In genomic region chr8:116947589-116947988, GRCm38 (mm10) we compare ENCODE assay signal across 13 mouse cellular contexts. TPM values are rescaled to one million over a fixed set of nuclear protein-coding genes. Genes with fewer than 3 reads are reported as not detected.
DNase-seq lines count a peak whose midpoint lies in the region; ATAC-seq and TF ChIP-seq lines count a peak whose summit lies in the region.
"Had no signal": no experiment of that assay in that cellular context is flagged by ENCODE, and none has a peak within 500 bp of the region (broad histone marks: within the 10 kb centered on the region; RNA-seq: fewer than 3 reads in every experiment).

No protein-coding gene starts in this region.

- H3K27me3 ChIP-seq in intestine, embryonic 16.5 days (replicated peaks; ENCODE audit: control insufficient read depth, insufficient read depth, low read length), result no peaks in the 10 kb centered on the region
- no peaks in the 10 kb centered on the region for H3K27me3 ChIP-seq in intestine, postnatal 0 days (replicated peaks; ENCODE audit: control insufficient read depth, insufficient read depth, low read length)
- H3K27me3 ChIP-seq in CH12.LX (replicated peaks) (no peaks in the 10 kb centered on the region), G1E (ENCODE audit: insufficient read depth, low read length) (no peaks in the 10 kb centered on the region)
- no peaks in the 10 kb centered on the region for H3K27me3 ChIP-seq in liver, embryonic 12.5 days (replicated peaks)
- no peaks in the 10 kb centered on the region for H3K27me3 ChIP-seq in stomach, postnatal 0 days (ENCODE audit: control insufficient read depth, insufficient read depth, low read length)
- no peaks in the 10 kb centered on the region for H3K27me3 ChIP-seq in intestine, embryonic 15.5 days (replicated peaks)
- H3K27me3 ChIP-seq: embryonic facial prominence, embryonic 12.5 days; midbrain, embryonic 12.5 days had no signal

- H3K79me2 ChIP-seq in CH12.LX (replicated peaks; ENCODE audit: control insufficient read depth, extremely low read depth, insufficient read depth, poor library complexity, severe bottlenecking), result peaks cover 51% of the 10 kb centered on the region

- WGBS in intestine, embryonic 16.5 days, result 73% methylated on average over 7 of the region's 7 CpGs
- 56% methylated on average over 7 of the region's 7 CpGs for WGBS in intestine, postnatal 0 days
- 30% methylated on average over 7 of the region's 7 CpGs for WGBS in liver, embryonic 12.5 days (ENCODE audit: insufficient replicate concordance)
- WGBS in stomach, postnatal 0 days, result 79% methylated on average over 7 of the region's 7 CpGs
- 71% methylated on average over 7 of the region's 7 CpGs for WGBS in intestine, embryonic 15.5 days

- dilution Hi-C loops in CH12.LX (cut with MboI; ENCODE audit: extremely low pct_ligation_motif_present, extremely low pct_unique_long_range_greater_than_20kb, low sequenced_read_pairs), result no loop called here

- no peak for TF ChIP-seq CTCF in intestine, postnatal 0 days (IDR thresholded peaks at IDR 0.05; ENCODE audit: low read depth)
- TF ChIP-seq CTCF in CH12.LX (conservative IDR thresholded peaks at IDR 0.05 in 1 of 2, IDR thresholded peaks at IDR 0.05 in 1 of 2; ENCODE audit: low read depth in 2 of 2, low read length in 2 of 2) (no peak), G1E (IDR thresholded peaks at IDR 0.05; ENCODE audit: low read depth, low read length) (no peak)
- TF ChIP-seq CTCF in stomach, postnatal 0 days (IDR thresholded peaks at IDR 0.05; ENCODE audit: low read depth), result no peak

- 0 out of 2 replicates have a peak, but pooled peaks have one; percentile 14 for ATAC-seq in intestine, embryonic 16.5 days
- ATAC-seq in intestine, postnatal 0 days, result no peak
- ATAC-seq in G1E (ENCODE audit: extremely low read depth, insufficient number of reproducible peaks, low FRiP score, poor library complexity, severe bottlenecking), result peak; percentile 43
- no peak for ATAC-seq in liver, embryonic 12.5 days
- ATAC-seq in stomach, postnatal 0 days (ENCODE audit: low FRiP score, low TSS enrichment), result no peak
- no peak for ATAC-seq in intestine, embryonic 15.5 days

- TF ChIP-seq RAD21 in CH12.LX (IDR thresholded peaks at IDR 0.05; ENCODE audit: low read depth, low read length), result no peak

- in situ Hi-C loops in CH12.LX (cut with MboI; ENCODE audit: low pct_ligation_motif_present, low pct_unique_long_range_greater_than_20kb, low sequenced_read_pairs), result no loop called here

- no peak for TF ChIP-seq POLR2A in CH12.LX (IDR thresholded peaks at IDR 0.05; ENCODE audit: low read depth, low read length)

- peaks cover 16% of the 10 kb centered on the region for H3K4me1 ChIP-seq in intestine, embryonic 16.5 days (ENCODE audit: control insufficient read depth, insufficient read depth, low read length)
- H3K4me1 ChIP-seq in intestine, postnatal 0 days (replicated peaks; ENCODE audit: control insufficient read depth, insufficient read depth, low read length), result no peaks in the 10 kb centered on the region; the same call in 1 of the 2 replicates
- H3K4me1 ChIP-seq in CH12.LX (ENCODE audit: control insufficient read depth in 1 of 2, insufficient read depth in 2 of 2) (peaks cover 11 to 66% of the 10 kb centered on the region in 2 experiments), G1E (ENCODE audit: insufficient read depth, low read depth, low read length) (peaks cover 75% of the 10 kb centered on the region)
- peaks cover 56% of the 10 kb centered on the region for H3K4me1 ChIP-seq in liver, embryonic 12.5 days
- no peaks in the 10 kb centered on the region for H3K4me1 ChIP-seq in stomach, postnatal 0 days (replicated peaks; ENCODE audit: control insufficient read depth, insufficient read depth)
- H3K4me1 ChIP-seq in intestine, embryonic 15.5 days (replicated peaks), result peaks cover 17% of the 10 kb centered on the region

- no peaks in the 10 kb centered on the region for H3K36me3 ChIP-seq in intestine, embryonic 16.5 days (ENCODE audit: control insufficient read depth, insufficient read depth, low read length)
- H3K36me3 ChIP-seq in intestine, postnatal 0 days (ENCODE audit: control insufficient read depth, insufficient read depth), result no peaks in the 10 kb centered on the region
- H3K36me3 ChIP-seq in CH12.LX (replicated peaks in 1 of 2; ENCODE audit: control insufficient read depth in 1 of 2, insufficient read depth in 1 of 2, low read length in 1 of 2) (peaks cover 5 to 20% of the 10 kb centered on the region in 2 experiments), G1E (replicated peaks) (peaks cover 58% of the 10 kb centered on the region)
- H3K36me3 ChIP-seq in liver, embryonic 12.5 days, result no peaks in the 10 kb centered on the region
- H3K36me3 ChIP-seq in stomach, postnatal 0 days (ENCODE audit: control insufficient read depth, insufficient read depth, low read length), result no peaks in the 10 kb centered on the region
- no peaks in the 10 kb centered on the region for H3K36me3 ChIP-seq in intestine, embryonic 15.5 days
- H3K36me3 ChIP-seq: embryonic facial prominence, embryonic 12.5 days; midbrain, embryonic 12.5 days had no signal

- H3K9ac ChIP-seq in intestine, embryonic 16.5 days (ENCODE audit: low read depth, low read length), result no peak overlapping the region
- H3K9ac ChIP-seq in intestine, postnatal 0 days (ENCODE audit: low read depth, low read length), result no peak overlapping the region
- H3K9ac ChIP-seq in CH12.LX (ENCODE audit: insufficient read depth, low read depth), result peak overlapping the region; percentile 10
- H3K9ac ChIP-seq in liver, embryonic 12.5 days, result no peak overlapping the region
- no peak overlapping the region for H3K9ac ChIP-seq in stomach, postnatal 0 days (ENCODE audit: low read length)
- no peak overlapping the region for H3K9ac ChIP-seq in intestine, embryonic 15.5 days
- H3K9ac ChIP-seq: embryonic facial prominence, embryonic 12.5 days; midbrain, embryonic 12.5 days had no signal

- no peak overlapping the region for H3K4me2 ChIP-seq in intestine, embryonic 16.5 days (ENCODE audit: low read depth, low read length)
- no peak overlapping the region for H3K4me2 ChIP-seq in intestine, postnatal 0 days (replicated peaks; ENCODE audit: low read depth)
- H3K4me2 ChIP-seq in CH12.LX (ENCODE audit: insufficient read depth, low read depth, poor library complexity, severe bottlenecking), result peak overlapping the region; percentile 98
- peak overlapping the region; percentile 39; the same call in 1 of the 2 replicates for H3K4me2 ChIP-seq in liver, embryonic 12.5 days
- no peak overlapping the region for H3K4me2 ChIP-seq in stomach, postnatal 0 days (replicated peaks; ENCODE audit: low read depth)
- H3K4me2 ChIP-seq in intestine, embryonic 15.5 days (replicated peaks), result no peak overlapping the region
- H3K4me2 ChIP-seq: embryonic facial prominence, embryonic 12.5 days; midbrain, embryonic 12.5 days had no signal

- DNase-seq in CH12.LX (ENCODE audit: extremely low read depth) (peak; percentile 48), G1E (ENCODE audit: low spot score) (peak; percentile 52)
- no peak for DNase-seq in stomach, postnatal 0 days (ENCODE audit: low spot score)
- DNase-seq: cerebellum, postnatal 25 days; lung, adult 2 months; right cerebral cortex, postnatal 14 days had no signal

- H3K27ac ChIP-seq in intestine, embryonic 16.5 days (ENCODE audit: low read length), result no peak overlapping the region
- H3K27ac ChIP-seq in intestine, postnatal 0 days (ENCODE audit: low read depth, low read length), result no peak overlapping the region
- peak overlapping the region; percentile 78 for H3K27ac ChIP-seq in CH12.LX (ENCODE audit: insufficient read depth, low read depth)
- H3K27ac ChIP-seq in liver, embryonic 12.5 days, result peak overlapping the region; percentile 23; the same call in 1 of the 2 replicates
- no peak overlapping the region for H3K27ac ChIP-seq in stomach, postnatal 0 days (replicated peaks)
- H3K27ac ChIP-seq in intestine, embryonic 15.5 days, result no peak overlapping the region
- H3K27ac ChIP-seq: embryonic facial prominence, embryonic 12.5 days; midbrain, embryonic 12.5 days had no signal

- no peak for TF ChIP-seq EP300 in CH12.LX (IDR thresholded peaks at IDR 0.05; ENCODE audit: low read length)
- TF ChIP-seq EP300 in stomach, postnatal 0 days (optimal IDR thresholded peaks at IDR 0.05), result no peak

- H3K9me3 ChIP-seq in intestine, embryonic 16.5 days (ENCODE audit: control insufficient read depth, low read length), result no peaks in the 10 kb centered on the region
- H3K9me3 ChIP-seq in intestine, postnatal 0 days (ENCODE audit: control insufficient read depth), result no peaks in the 10 kb centered on the region
- H3K9me3 ChIP-seq in CH12.LX (replicated peaks; ENCODE audit: low read length) (no peaks in the 10 kb centered on the region), G1E (replicated peaks) (no peaks in the 10 kb centered on the region)
- H3K9me3 ChIP-seq in liver, embryonic 12.5 days (replicated peaks), result no peaks in the 10 kb centered on the region
- H3K9me3 ChIP-seq in stomach, postnatal 0 days (ENCODE audit: control insufficient read depth, low read length), result no peaks in the 10 kb centered on the region
- no peaks in the 10 kb centered on the region for H3K9me3 ChIP-seq in intestine, embryonic 15.5 days
- H3K9me3 ChIP-seq: embryonic facial prominence, embryonic 12.5 days; midbrain, embryonic 12.5 days had no signal

- no peak overlapping the region for H3K4me3 ChIP-seq in intestine, embryonic 16.5 days (ENCODE audit: low read length)
- no peak overlapping the region for H3K4me3 ChIP-seq in intestine, postnatal 0 days (ENCODE audit: low read depth, low read length)
- H3K4me3 ChIP-seq in CH12.LX (replicated peaks in 1 of 3; ENCODE audit: low read depth in 2 of 3, low read length in 2 of 3, poor library complexity in 1 of 3) (peak overlapping the region in 2 of 3 experiments; percentile 30 to 45), G1E (ENCODE audit: low read depth, low read length) (peak overlapping the region; percentile 55; the same call in 1 of the 2 replicates)
- no peak overlapping the region for H3K4me3 ChIP-seq in liver, embryonic 12.5 days
- no peak overlapping the region for H3K4me3 ChIP-seq in stomach, postnatal 0 days (ENCODE audit: low read depth, low read length)
- H3K4me3 ChIP-seq in intestine, embryonic 15.5 days (replicated peaks), result no peak overlapping the region
- H3K4me3 ChIP-seq: embryonic facial prominence, embryonic 12.5 days; midbrain, embryonic 12.5 days; myocyte had no signal

RNA-seq across cellular contexts. Expression of gene Atmin, which starts 4.4 kb away (rescaled TPM):
- 7.9 and 9.6 TPM in 2 replicates for polyA plus RNA-seq in intestine, embryonic 16.5 days (2015; fragmentation: Nextera tagmentation; extraction: Ambion mirVana)
- polyA plus RNA-seq in intestine, postnatal 0 days (2015; fragmentation: Nextera tagmentation; extraction: Ambion mirVana), result 5.5 and 6.2 TPM in 2 replicates
- total RNA-seq in CH12.LX (2012; rRNA removed) (13.5 and 14.8 TPM in 2 replicates), CH12.LX (2014; rRNA removed) (9.3 and 9.4 TPM in 2 replicates), G1E (2014; fragmentation: Nextera tagmentation) (39.1 and 40.2 TPM in 2 replicates), G1E (2017) (18.2 and 18.4 TPM in 2 replicates)
- polyA plus RNA-seq in CH12.LX (2012; ENCODE audit: insufficient read length, low read depth) (16.0 and 22.0 TPM in 2 replicates), G1E (2012) (9.8 and 13.7 TPM in 2 replicates)
- 7.6 and 8.2 TPM in 2 replicates for polyA plus RNA-seq in liver, embryonic 12.5 days (2016; fragmentation: Nextera tagmentation; extraction: Ambion mirVana)
- 6.1 and 6.2 TPM in 2 replicates for polyA plus RNA-seq in stomach, postnatal 0 days (2015; fragmentation: Nextera tagmentation; extraction: Ambion mirVana)
- 9.5 and 10.2 TPM in 2 replicates for polyA plus RNA-seq in intestine, embryonic 15.5 days (2015; fragmentation: Nextera tagmentation; extraction: Ambion mirVana)

RNA-seq across cellular contexts. Expression of gene Cenpn, which starts 26.1 kb away (rescaled TPM):
- 20.4 and 26.9 TPM in 2 replicates for polyA plus RNA-seq in intestine, embryonic 16.5 days (2015; fragmentation: Nextera tagmentation; extraction: Ambion mirVana)
- polyA plus RNA-seq in intestine, postnatal 0 days (2015; fragmentation: Nextera tagmentation; extraction: Ambion mirVana), result 4.7 and 5.7 TPM in 2 replicates
- total RNA-seq in CH12.LX (2012; rRNA removed) (26.3 and 28.1 TPM in 2 replicates), CH12.LX (2014; rRNA removed) (51.3 and 52.0 TPM in 2 replicates), G1E (2014; fragmentation: Nextera tagmentation) (69.8 and 89.7 TPM in 2 replicates), G1E (2017) (49.2 and 51.8 TPM in 2 replicates)
- polyA plus RNA-seq in CH12.LX (2012; ENCODE audit: insufficient read length, low read depth) (44.1 and 45.6 TPM in 2 replicates), G1E (2012) (4.9 and 11.2 TPM in 2 replicates)
- 37.3 and 41.1 TPM in 2 replicates for polyA plus RNA-seq in liver, embryonic 12.5 days (2016; fragmentation: Nextera tagmentation; extraction: Ambion mirVana)
- 7.2 and 8.3 TPM in 2 replicates for polyA plus RNA-seq in stomach, postnatal 0 days (2015; fragmentation: Nextera tagmentation; extraction: Ambion mirVana)
- polyA plus RNA-seq in intestine, embryonic 15.5 days (2015; fragmentation: Nextera tagmentation; extraction: Ambion mirVana), result 24.5 and 29.5 TPM in 2 replicates

RNA-seq across cellular contexts. Expression of gene Cmc2, which starts 26.3 kb away (rescaled TPM):
- polyA plus RNA-seq in intestine, embryonic 16.5 days (2015; fragmentation: Nextera tagmentation; extraction: Ambion mirVana), result 68.1 and 77.2 TPM in 2 replicates
- 50.7 and 58.0 TPM in 2 replicates for polyA plus RNA-seq in intestine, postnatal 0 days (2015; fragmentation: Nextera tagmentation; extraction: Ambion mirVana)
- total RNA-seq in CH12.LX (2012; rRNA removed) (29.1 and 33.6 TPM in 2 replicates), CH12.LX (2014; rRNA removed) (34.4 and 39.4 TPM in 2 replicates), G1E (2014; fragmentation: Nextera tagmentation) (11.1 and 17.0 TPM in 2 replicates), G1E (2017) (81.3 and 123 TPM in 2 replicates)
- polyA plus RNA-seq in CH12.LX (2012; ENCODE audit: insufficient read length, low read depth) (55.1 and 56.5 TPM in 2 replicates), G1E (2012) (33.9 and 39.7 TPM in 2 replicates)
- polyA plus RNA-seq in liver, embryonic 12.5 days (2016; fragmentation: Nextera tagmentation; extraction: Ambion mirVana), result 83.5 and 87.1 TPM in 2 replicates
- polyA plus RNA-seq in stomach, postnatal 0 days (2015; fragmentation: Nextera tagmentation; extraction: Ambion mirVana), result 43.2 and 47.7 TPM in 2 replicates
- 73.1 and 79.8 TPM in 2 replicates for polyA plus RNA-seq in intestine, embryonic 15.5 days (2015; fragmentation: Nextera tagmentation; extraction: Ambion mirVana)

RNA-seq across cellular contexts. Expression of gene 1700030J22Rik, which starts 31.2 kb away (rescaled TPM):
- polyA plus RNA-seq in intestine, embryonic 16.5 days (2015; fragmentation: Nextera tagmentation; extraction: Ambion mirVana), result 0.76 and 0.80 TPM in 2 replicates
- 0.34 and 0.46 TPM in 2 replicates for polyA plus RNA-seq in intestine, postnatal 0 days (2015; fragmentation: Nextera tagmentation; extraction: Ambion mirVana)
- total RNA-seq in CH12.LX (2012; rRNA removed), result 0.21 and 0.25 TPM in 2 replicates
- 0.35 TPM in 1 of 2 replicates, not detected in the other for total RNA-seq in CH12.LX (2014; rRNA removed)
- 0.46 and 0.64 TPM in 2 replicates for polyA plus RNA-seq in CH12.LX (2012; ENCODE audit: insufficient read length, low read depth)
- total RNA-seq in G1E (2014; fragmentation: Nextera tagmentation), result 0.24 and 1.1 TPM in 2 replicates
- total RNA-seq in G1E (2017), result 0.44 and 0.52 TPM in 2 replicates
- polyA plus RNA-seq in G1E (2012), result 1.6 and 1.7 TPM in 2 replicates
- polyA plus RNA-seq in liver, embryonic 12.5 days (2016; fragmentation: Nextera tagmentation; extraction: Ambion mirVana), result 0.66 and 0.92 TPM in 2 replicates
- polyA plus RNA-seq in stomach, postnatal 0 days (2015; fragmentation: Nextera tagmentation; extraction: Ambion mirVana), result 0.45 and 0.56 TPM in 2 replicates
- polyA plus RNA-seq in intestine, embryonic 15.5 days (2015; fragmentation: Nextera tagmentation; extraction: Ambion mirVana), result 1.2 and 1.3 TPM in 2 replicates

RNA-seq across cellular contexts. Expression of gene Gcsh, which starts 45.7 kb away (rescaled TPM):
- 164 and 173 TPM in 2 replicates for polyA plus RNA-seq in intestine, embryonic 16.5 days (2015; fragmentation: Nextera tagmentation; extraction: Ambion mirVana)
- 91.8 and 93.7 TPM in 2 replicates for polyA plus RNA-seq in intestine, postnatal 0 days (2015; fragmentation: Nextera tagmentation; extraction: Ambion mirVana)
- total RNA-seq in CH12.LX (2012; rRNA removed) (31.5 and 45.7 TPM in 2 replicates), CH12.LX (2014; rRNA removed) (66.4 and 74.6 TPM in 2 replicates), G1E (2014; fragmentation: Nextera tagmentation) (20.2 and 24.1 TPM in 2 replicates), G1E (2017) (45.7 and 50.3 TPM in 2 replicates)
- polyA plus RNA-seq in CH12.LX (2012; ENCODE audit: insufficient read length, low read depth) (91.7 and 108 TPM in 2 replicates), G1E (2012) (9.2 and 9.3 TPM in 2 replicates)
- polyA plus RNA-seq in liver, embryonic 12.5 days (2016; fragmentation: Nextera tagmentation; extraction: Ambion mirVana), result 86.0 and 93.4 TPM in 2 replicates
- 87.5 and 89.3 TPM in 2 replicates for polyA plus RNA-seq in stomach, postnatal 0 days (2015; fragmentation: Nextera tagmentation; extraction: Ambion mirVana)
- polyA plus RNA-seq in intestine, embryonic 15.5 days (2015; fragmentation: Nextera tagmentation; extraction: Ambion mirVana), result 165 and 181 TPM in 2 replicates

Comparison
In these comparisons a context has a peak if more than half of its experiments do, and no peak if none do; other contexts are left out.
1. ATAC-seq: peak in intestine, embryonic 16.5 days (single experiment) and G1E (single experiment); none in intestine, postnatal 0 days (single experiment), liver, embryonic 12.5 days (single experiment), stomach, postnatal 0 days (single experiment) and intestine, embryonic 15.5 days (single experiment).
2. H3K27ac ChIP-seq: peak in CH12.LX (single experiment) and liver, embryonic 12.5 days (single experiment); none in intestine, embryonic 16.5 days (single experiment), intestine, postnatal 0 days (single experiment), stomach, postnatal 0 days (single experiment) and intestine, embryonic 15.5 days (single experiment).
3. H3K4me2 ChIP-seq: peak in CH12.LX (single experiment) and liver, embryonic 12.5 days (single experiment); none in intestine, embryonic 16.5 days (single experiment), intestine, postnatal 0 days (single experiment), stomach, postnatal 0 days (single experiment) and intestine, embryonic 15.5 days (single experiment).
4. H3K4me3 ChIP-seq: peak in CH12.LX (2 of 3) and G1E (single experiment); none in intestine, embryonic 16.5 days (single experiment), intestine, postnatal 0 days (single experiment), liver, embryonic 12.5 days (single experiment), stomach, postnatal 0 days (single experiment) and intestine, embryonic 15.5 days (single experiment).